Mouse (Mus musculus) embryonic facial prominence, embryonic 13.5 days (tissue): ENCODE results near the gene Mcts2. TPM values are rescaled to one million over a fixed set of nuclear protein-coding genes. Genes with fewer than 3 reads are reported as not detected.

ENCODE experiments used
- ATAC-seq: fragments of 200-750 bp; cut with Nextera tagmentation; 2 replicates; pipeline ENCODE4 v1.8.0; 2017; ENCODE audit warnings: low read depth; ENCODE audit not compliant: insufficient number of reproducible peaks, insufficient read depth, low FRiP score, low TSS enrichment
- H3K27ac ChIP-seq: fragments of 300-500 bp; sonication (generic); 2 replicates; pipeline ENCODE4 v1.5.1; 2015; ENCODE audit warnings: moderate library complexity, mild to moderate bottlenecking, inconsistent platforms
- H3K27me3 ChIP-seq: fragments of 300-500 bp; sonication (generic); 2 replicates; pipeline ENCODE4 v1.6.1; 2015; ENCODE audit warnings: mild to moderate bottlenecking, inconsistent platforms
- H3K36me3 ChIP-seq: fragments of 300-500 bp; sonication (generic); 2 replicates; pipeline ENCODE4 v1.6.1; 2015; ENCODE audit warnings: mild to moderate bottlenecking, inconsistent platforms
- H3K4me1 ChIP-seq: fragments of 300-500 bp; sonication (generic); 2 replicates; pipeline ENCODE4 v1.6.1; 2015; ENCODE audit warnings: inconsistent platforms
- H3K4me2 ChIP-seq: fragments of 300-500 bp; sonication (generic); 2 replicates; pipeline ENCODE4 v1.6.1; 2015; ENCODE audit warnings: moderate library complexity, mild to moderate bottlenecking, inconsistent platforms
- H3K4me3 ChIP-seq: fragments of 300-500 bp; sonication (generic); 2 replicates; pipeline ENCODE4 v1.5.1; 2015; ENCODE audit warnings: mild to moderate bottlenecking, inconsistent platforms
- H3K9ac ChIP-seq: fragments of 300-500 bp; sonication (generic); 2 replicates; pipeline ENCODE4 v1.6.1; 2015; ENCODE audit warnings: mild to moderate bottlenecking, inconsistent platforms
- H3K9me3 ChIP-seq: fragments of 300-500 bp; sonication (generic); 2 replicates; pipeline ENCODE4 v1.6.1; 2016; ENCODE audit warnings: inconsistent platforms
- WGBS: fragments of 180-500 bp; shearing (Covaris S2); methylation state at CpG from one replicate; pipeline ENCODE4 v1.1.7; 2015; ENCODE audit warnings: mixed read lengths; 5-methylcytosine and 5-hydroxymethylcytosine counted together
- polyA plus RNA-seq: library from polyadenylated mRNA; unstranded; fragments of >200 nt; fragmentation: Nextera tagmentation; extraction: Ambion mirVana; gene quantifications from 2 replicates; pipeline ENCODE4 v1.2.1, GENCODE M21; 2015

Mcts2 gene
- polyA plus RNA-seq, 1 experiment from 2014 or later, result 40.7 TPM

- no peaks in the 10 kb centered on the region for H3K27me3 ChIP-seq
- H3K4me1 ChIP-seq, result peaks cover 16% of the 10 kb centered on the region
- H3K27ac ChIP-seq, result 0 out of 2 replicates have a peak overlapping the region, but pooled peaks have one; percentile 3
- 62% methylated on average over 7 of the region's 7 CpGs for WGBS
- H3K4me2 ChIP-seq, result no peak overlapping the region
- H3K36me3 ChIP-seq, result peaks cover 75% of the 10 kb centered on the region
- no peak overlapping the region for H3K4me3 ChIP-seq
- H3K9ac ChIP-seq, result 0 out of 2 replicates have a peak overlapping the region, but pooled peaks have one; percentile 21
- ATAC-seq, result no peak
- peaks cover 3% of the 10 kb centered on the region; the same call in 1 of the 2 replicates for H3K9me3 ChIP-seq
Observed at GRCm38 (mm10) chr2:152691564-152692217, 4.9 kb downstream of the Mcts2 start.

GRCm38 (mm10) chr2:152693233-152693632 is 6.4 kb downstream of the Mcts2 start:
- 0 out of 2 replicates have a peak, but pooled peaks have one; percentile 8 for ATAC-seq

DNA sequence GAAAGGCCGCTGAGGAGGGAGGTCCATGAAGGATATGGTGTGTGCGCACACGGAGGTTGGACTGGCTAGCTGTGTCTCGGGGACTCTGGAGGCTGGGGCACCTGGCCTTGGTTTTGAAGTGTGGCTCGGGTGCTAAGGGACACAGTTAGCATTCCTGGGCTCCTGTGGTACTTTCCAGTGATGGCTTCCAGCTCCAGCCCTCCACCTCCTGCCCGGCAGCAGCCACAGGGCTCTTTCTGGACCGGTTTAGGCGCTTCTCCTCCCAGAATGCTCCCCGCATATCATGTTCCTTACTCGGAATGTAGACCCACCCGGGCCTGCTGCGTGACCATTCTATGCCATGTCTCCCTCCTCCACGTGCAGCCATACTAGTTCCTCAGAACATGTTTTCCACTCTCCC is 6.9 kb downstream of the Mcts2 start:
- peak overlapping the region; percentile 52 for H3K27ac ChIP-seq
- H3K4me3 ChIP-seq, result peak overlapping the region; percentile 19
- peaks cover 73% of the 10 kb centered on the region for H3K36me3 ChIP-seq
- H3K9me3 ChIP-seq, result no peaks in the 10 kb centered on the region
- no peaks in the 10 kb centered on the region for H3K27me3 ChIP-seq
- 74% methylated on average over 13 of the region's 13 CpGs for WGBS
- no peak for ATAC-seq
- peak overlapping the region; percentile 66 for H3K9ac ChIP-seq
- H3K4me2 ChIP-seq, result peak overlapping the region; percentile 51
- H3K4me1 ChIP-seq, result peaks cover 16% of the 10 kb centered on the region

More at GRCm38 (mm10) chr2:152693233-152693632, 6.4 kb downstream of the Mcts2 start:
- Histone ChIP-seq H3K36me3 (peaks cover 73% of the 10 kb centered on the region), H3K4me2 (peak overlapping the region; percentile 51), H3K4me1 (peaks cover 16% of the 10 kb centered on the region), H3K27ac (peak overlapping the region; percentile 52), H3K27me3 (no peaks in the 10 kb centered on the region), H3K9ac (peak overlapping the region; percentile 66), H3K4me3 (peak overlapping the region; percentile 19), H3K9me3 (no peaks in the 10 kb centered on the region)
- 18% methylated on average over 9 of the region's 9 CpGs for WGBS

DNA sequence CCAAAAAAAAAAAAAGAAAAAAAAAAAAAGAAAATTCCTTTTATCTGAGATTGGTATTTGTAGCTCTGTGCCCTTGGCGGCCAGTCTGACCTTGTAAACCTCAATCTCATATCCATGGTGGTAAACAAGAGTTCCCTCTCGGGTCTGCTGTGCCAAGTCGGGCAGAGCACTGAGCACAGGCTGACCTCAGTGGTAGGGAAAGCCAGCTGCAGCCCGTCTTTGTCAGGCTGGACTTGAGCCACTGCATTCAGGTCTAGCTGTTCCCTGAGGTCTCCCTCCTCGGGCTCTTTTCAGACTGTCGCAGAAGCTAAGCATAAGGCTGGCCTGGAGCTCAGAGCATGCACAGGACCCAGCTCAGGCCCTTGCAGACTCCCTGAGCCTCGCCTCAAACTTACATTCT is 7.9 kb downstream of the Mcts2 start:
- no peak overlapping the region for H3K4me3 ChIP-seq
- H3K27ac ChIP-seq, result no peak overlapping the region
- H3K9ac ChIP-seq, result no peak overlapping the region
- H3K27me3 ChIP-seq, result no peaks in the 10 kb centered on the region
- H3K36me3 ChIP-seq, result peaks cover 73% of the 10 kb centered on the region
- no peak for ATAC-seq
- 80% methylated on average over 7 of the region's 7 CpGs for WGBS
- peaks cover 16% of the 10 kb centered on the region for H3K4me1 ChIP-seq
- no peak overlapping the region for H3K4me2 ChIP-seq
- H3K9me3 ChIP-seq, result no peaks in the 10 kb centered on the region

- Histone ChIP-seq H3K9ac (peak overlapping the region; percentile 73), H3K27ac (peak overlapping the region; percentile 82), H3K27me3 (no peaks in the 10 kb centered on the region), H3K4me3 (no peak overlapping the region), H3K4me1 (peaks cover 16% of the 10 kb centered on the region), H3K36me3 (peaks cover 74% of the 10 kb centered on the region), H3K9me3 (no peaks in the 10 kb centered on the region), H3K4me2 (no peak overlapping the region)
- 45% methylated on average over 10 of the region's 10 CpGs for WGBS
- ATAC-seq, result no peak
Observed at GRCm38 (mm10) chr2:152696016-152696415, 9.2 kb downstream of the Mcts2 start.

GRCm38 (mm10) chr2:152696476-152697164 is 9.8 kb downstream of the Mcts2 start:
- Histone ChIP-seq H3K4me3 (no peak overlapping the region), H3K36me3 (peaks cover 80% of the 10 kb centered on the region), H3K27me3 (no peaks in the 10 kb centered on the region), H3K27ac (peak overlapping the region; percentile 82), H3K4me1 (peaks cover 16% of the 10 kb centered on the region), H3K9ac (peak overlapping the region; percentile 73), H3K4me2 (peak overlapping the region; percentile 16; the same call in 1 of the 2 replicates), H3K9me3 (no peaks in the 10 kb centered on the region)
- 38% methylated on average over 20 of the region's 20 CpGs for WGBS
- ATAC-seq, result no peak; the same call in 1 of the 2 replicates

DNA sequence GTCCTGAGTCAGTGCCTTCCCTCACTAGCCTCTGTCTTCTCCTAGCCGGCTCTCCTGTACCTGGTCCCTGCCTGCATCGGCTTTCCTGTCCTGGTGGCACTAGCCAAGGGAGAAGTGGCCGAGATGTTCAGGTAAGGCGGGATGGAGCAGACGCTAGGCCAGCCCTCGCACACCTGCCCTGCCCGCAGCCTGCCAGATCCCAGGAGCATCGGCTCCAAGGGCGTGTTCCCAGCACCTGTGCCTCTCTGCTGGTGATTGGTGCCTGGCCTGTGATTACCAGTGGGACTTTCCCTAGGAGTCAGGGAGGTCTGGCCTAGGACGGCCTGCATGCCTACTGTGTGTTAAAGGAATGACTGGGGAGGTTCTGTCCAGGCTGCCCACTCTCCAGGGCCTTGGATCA is 13.3 kb downstream of the Mcts2 start:
- ATAC-seq, result no peak
- WGBS, result 90% methylated on average over 10 of the region's 10 CpGs
- Histone ChIP-seq H3K9me3 (no peaks in the 10 kb centered on the region), H3K4me3 (no peak overlapping the region), H3K4me2 (no peak overlapping the region), H3K27ac (no peak overlapping the region), H3K27me3 (no peaks in the 10 kb centered on the region), H3K4me1 (peaks cover 21% of the 10 kb centered on the region), H3K36me3 (peaks cover 98% of the 10 kb centered on the region), H3K9ac (no peak overlapping the region)

DNA sequence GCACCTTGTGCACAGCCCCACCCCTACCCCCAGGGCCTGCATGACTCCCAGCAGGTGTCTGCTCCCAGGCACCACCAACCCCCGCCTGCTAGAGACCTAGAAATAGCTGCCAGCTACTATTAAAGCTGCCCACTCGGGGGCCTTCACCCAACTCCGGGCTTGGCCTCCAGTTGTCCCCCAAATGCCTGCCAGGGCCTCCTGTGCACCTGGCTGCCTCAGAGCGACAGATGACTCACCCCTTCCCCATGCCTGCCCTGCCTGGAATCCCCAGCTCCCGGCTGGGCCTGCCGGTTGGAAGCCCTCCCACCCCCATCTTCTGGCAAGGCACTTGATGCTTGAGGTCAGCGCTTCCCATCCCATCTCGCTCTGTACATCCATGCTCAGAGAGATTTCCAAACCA is 13.9 kb downstream of the Mcts2 start:
- no peaks in the 10 kb centered on the region for H3K9me3 ChIP-seq
- no peak overlapping the region for H3K9ac ChIP-seq
- ATAC-seq, result no peak
- H3K27ac ChIP-seq, result no peak overlapping the region
- 77% methylated on average over 8 of the region's 8 CpGs for WGBS
- H3K4me2 ChIP-seq, result no peak overlapping the region
- peaks cover 98% of the 10 kb centered on the region for H3K36me3 ChIP-seq
- H3K27me3 ChIP-seq, result no peaks in the 10 kb centered on the region
- peaks cover 27% of the 10 kb centered on the region for H3K4me1 ChIP-seq
- H3K4me3 ChIP-seq, result no peak overlapping the region

GRCm38 (mm10) chr2:152703596-152704255 is 16.9 kb downstream of the Mcts2 start:
- H3K4me2 ChIP-seq, result no peak overlapping the region
- no peak for ATAC-seq
- H3K9ac ChIP-seq, result no peak overlapping the region
- peaks cover 47% of the 10 kb centered on the region for H3K4me1 ChIP-seq
- H3K36me3 ChIP-seq, result peaks cover 78% of the 10 kb centered on the region
- no peaks in the 10 kb centered on the region for H3K27me3 ChIP-seq
- H3K27ac ChIP-seq, result peak overlapping the region; percentile 98
- no peaks in the 10 kb centered on the region for H3K9me3 ChIP-seq
- H3K4me3 ChIP-seq, result no peak overlapping the region
- WGBS, result 91% methylated on average over 21 of the region's 21 CpGs

GRCm38 (mm10) chr2:152704256-152704605 is 17.4 kb downstream of the Mcts2 start:
- H3K36me3 ChIP-seq, result peaks cover 73% of the 10 kb centered on the region
- H3K27ac ChIP-seq, result peak overlapping the region; percentile 98
- no peak for ATAC-seq
- H3K4me2 ChIP-seq, result no peak overlapping the region
- H3K4me3 ChIP-seq, result no peak overlapping the region
- no peak overlapping the region for H3K9ac ChIP-seq
- 80% methylated on average over 5 of the region's 5 CpGs for WGBS
- no peaks in the 10 kb centered on the region for H3K9me3 ChIP-seq
- peaks cover 47% of the 10 kb centered on the region for H3K4me1 ChIP-seq
- H3K27me3 ChIP-seq, result no peaks in the 10 kb centered on the region

GRCm38 (mm10) chr2:152704811-152705370 is 18.1 kb downstream of the Mcts2 start:
- no peak overlapping the region for H3K4me2 ChIP-seq
- peak overlapping the region; percentile 55 for H3K9ac ChIP-seq
- H3K9me3 ChIP-seq, result no peaks in the 10 kb centered on the region
- peaks cover 66% of the 10 kb centered on the region for H3K36me3 ChIP-seq
- 83% methylated on average over 14 of the region's 14 CpGs for WGBS
- H3K27ac ChIP-seq, result peak overlapping the region; percentile 98
- no peaks in the 10 kb centered on the region for H3K27me3 ChIP-seq
- ATAC-seq, result no peak
- H3K4me3 ChIP-seq, result no peak overlapping the region
- H3K4me1 ChIP-seq, result peaks cover 47% of the 10 kb centered on the region
